Mouse (Mus musculus): Measurements from ENCODE around the gene Kat2b.
"Not testable (repeated sequence)": the region's sequence is repeated elsewhere in the genome, so short reads cannot be mapped to it uniquely, and the experiment has no call there.

- TF ChIP-seq POLR2A (IDR thresholded peaks at IDR 0.05; ENCODE audit: borderline replicate concordance, extremely low read depth, insufficient read depth, insufficient read length, poor library complexity, severe bottlenecking) = not testable (repeated sequence)
- peak; percentile 49; the same call in 1 of the 2 replicates for TF ChIP-seq CTCF (IDR thresholded peaks at IDR 0.05; ENCODE audit: borderline replicate concordance, extremely low read depth, insufficient read depth, insufficient read length)
Observed at GRCm38 (mm10) chr17:53657391-53657790, 90.7 kb downstream of the Kat2b start.
